Mouse (Mus musculus) hindbrain, embryonic 14.5 days (tissue): Measurements from ENCODE around the gene Ano8. TPM values are rescaled to one million over a fixed set of nuclear protein-coding genes. Genes with fewer than 3 reads are reported as not detected.

Experiments used
- ATAC-seq: fragments of 200-750 bp; cut with Nextera tagmentation; 2 replicates; pipeline ENCODE4 v1.8.0; 2017; ENCODE audit warnings: moderate number of reproducible peaks, mild to moderate bottlenecking, moderate TSS enrichment, moderate library complexity; ENCODE audit not compliant: low FRiP score
- DNase-seq: peaks from one replicate; pipeline ENCODE4 v3.0.0-alpha.2; 2015; ENCODE audit warnings: low spot score
- H3K27ac ChIP-seq: fragments of 300-500 bp; sonication (generic); 2 replicates; pipeline ENCODE4 v1.5.1; 2014; ENCODE audit warnings: mild to moderate bottlenecking, moderate library complexity
- H3K27me3 ChIP-seq: fragments of 300-500 bp; sonication (generic); 2 replicates; pipeline ENCODE4 v1.6.1; 2014; ENCODE audit warnings: mild to moderate bottlenecking, low read length, mixed read lengths; ENCODE audit not compliant: control insufficient read depth, insufficient read depth
- H3K36me3 ChIP-seq: fragments of 300-500 bp; sonication (generic); replicated peaks from 2 replicates; pipeline ENCODE4 v1.6.1; 2014; ENCODE audit not compliant: control insufficient read depth, insufficient read depth
- H3K4me1 ChIP-seq: fragments of 300-500 bp; sonication (generic); replicated peaks from 2 replicates; pipeline ENCODE4 v1.6.1; 2014; ENCODE audit warnings: antibody characterized with exemption, low read length, mixed read lengths; ENCODE audit not compliant: control insufficient read depth, insufficient read depth
- H3K4me2 ChIP-seq: fragments of 300-500 bp; sonication (generic); replicated peaks from 2 replicates; pipeline ENCODE4 v1.6.1; 2014; ENCODE audit warnings: mild to moderate bottlenecking, moderate library complexity
- H3K4me3 ChIP-seq: fragments of 300-500 bp; sonication (generic); replicated peaks from 2 replicates; pipeline ENCODE4 v1.5.1; 2014; ENCODE audit warnings: mild to moderate bottlenecking, low read length
- H3K9ac ChIP-seq: fragments of 300-500 bp; sonication (generic); 2 replicates; pipeline ENCODE4 v1.6.1; 2014
- H3K9me3 ChIP-seq: fragments of 300-500 bp; sonication (generic); 2 replicates; pipeline ENCODE4 v1.6.1; 2016; ENCODE audit warnings: low read length; ENCODE audit not compliant: control insufficient read depth
- WGBS: fragments of 180-500 bp; shearing (Covaris S2); extraction: QIAGEN DNeasy Blood & Tissue Kit; methylation state at CpG from one replicate; pipeline ENCODE4 v1.1.7; 2014; 5-methylcytosine and 5-hydroxymethylcytosine counted together
- polyA plus RNA-seq: library from polyadenylated mRNA; unstranded; fragments of >200 nt; fragmentation: Nextera tagmentation; extraction: Ambion mirVana; gene quantifications from 2 replicates; pipeline ENCODE4 v1.2.1, GENCODE M21; 2014

The Ano8 gene
- polyA plus RNA-seq, 1 experiment from 2014 or later: 8.5 TPM

DNA sequence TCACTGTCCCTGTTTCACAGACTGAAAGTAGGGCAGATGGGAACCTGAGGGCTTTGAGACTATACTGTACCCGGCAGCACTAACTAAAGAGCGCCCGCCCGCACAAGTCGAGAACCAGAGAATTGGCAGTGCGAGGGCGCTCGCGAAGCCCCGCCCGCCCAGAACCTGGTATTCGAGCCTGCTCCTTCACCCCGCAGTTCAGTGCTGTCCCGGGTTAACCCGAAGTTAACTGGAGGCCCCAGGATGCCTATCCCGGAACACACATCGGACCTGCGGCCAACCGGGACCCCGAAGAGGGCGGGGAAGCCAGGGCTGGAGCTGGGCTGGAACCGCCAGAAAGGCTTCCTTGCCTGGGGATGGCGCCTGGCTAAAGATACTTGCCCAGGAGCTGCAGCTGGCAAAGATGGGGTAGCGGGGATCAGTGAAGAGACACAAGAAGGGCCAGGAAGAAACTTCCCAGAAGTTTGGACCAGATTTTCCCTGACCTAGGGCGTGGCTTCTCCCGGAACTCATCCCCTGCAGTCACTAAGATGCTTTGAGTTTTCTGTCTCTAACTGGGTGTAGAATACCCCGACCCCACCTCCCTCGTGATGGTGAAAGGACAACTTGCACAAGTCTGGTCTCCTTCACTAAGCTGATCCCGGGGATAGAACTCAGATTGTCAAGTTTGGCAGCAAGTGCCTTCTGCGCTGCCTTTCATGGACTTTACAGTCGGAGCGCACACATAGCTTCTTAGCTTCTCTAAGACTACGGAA is 2.1 kb upstream of the Ano8 start, which contains the start of gene Gtpbp3:
Gene Gtpbp3, plus strand, starts transcription at position 413 of the 755 bp plus-strand sequence.
- no peaks in the 10 kb centered on the region for H3K27me3 ChIP-seq
- peak within 1 kb of the TSS; percentile 62 for H3K4me3 ChIP-seq
- peak; percentile 25; the same call in 1 of the 2 replicates for ATAC-seq
- H3K4me2 ChIP-seq: peak within 1 kb of the TSS; percentile 90
- peak within 1 kb of the TSS; percentile 66 for H3K27ac ChIP-seq
- WGBS: 0% methylated on average over 33 of the region's 33 CpGs
- H3K9me3 ChIP-seq: no peaks in the 10 kb centered on the region
- H3K4me1 ChIP-seq: peaks cover 26% of the 10 kb centered on the region
- peaks cover 32% of the 10 kb centered on the region for H3K36me3 ChIP-seq
- peak; percentile 66 for DNase-seq
- peak within 1 kb of the TSS; percentile 63 for H3K9ac ChIP-seq

DNA sequence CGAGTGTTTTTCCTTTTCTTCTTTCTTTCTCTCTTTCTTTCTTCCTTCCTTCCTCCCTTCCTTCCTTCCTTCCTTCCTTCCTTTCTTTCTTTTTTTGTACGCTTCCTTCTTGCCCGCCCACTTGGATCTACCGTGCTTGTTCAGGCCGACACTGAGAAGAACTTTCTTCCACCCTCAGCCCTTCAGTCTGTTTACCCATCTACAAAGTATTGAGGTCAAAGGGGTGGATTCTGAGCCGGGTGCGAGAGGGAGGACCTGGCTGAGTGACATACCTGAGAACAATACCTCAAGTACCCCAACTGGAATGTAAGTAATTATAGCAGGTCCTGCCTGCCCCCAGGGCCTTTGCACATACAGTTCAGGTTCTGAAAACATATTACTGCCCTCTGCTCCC is 370 bp upstream of the Ano8 start:
- no peak for ATAC-seq
- no peak overlapping the region for H3K27ac ChIP-seq
- WGBS: 25% methylated on average over 7 of the region's 7 CpGs

DNA sequence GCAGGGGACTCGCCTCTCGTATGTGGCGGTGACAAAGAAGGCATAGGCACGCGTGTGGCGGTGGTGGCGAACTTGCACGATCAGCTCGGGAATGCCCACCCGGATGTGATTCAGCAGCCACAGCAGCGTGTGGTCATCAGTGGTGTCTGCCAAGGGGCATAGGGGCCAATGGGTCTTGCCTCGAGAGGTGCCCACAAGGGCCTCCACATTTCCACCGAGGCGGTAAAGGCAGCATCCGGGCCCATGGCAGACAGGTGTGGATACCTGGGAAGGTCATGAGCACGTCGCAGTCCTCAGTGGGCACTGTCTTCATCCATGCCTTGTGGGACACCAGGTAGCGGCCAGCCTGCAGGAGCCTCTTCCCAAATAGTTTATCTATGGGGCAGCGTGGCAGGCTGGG is 1.0 kb downstream of the Ano8 start:
- ATAC-seq (no peak), DNase-seq (no peak)
- Histone ChIP-seq H3K4me2 (peak overlapping the region; percentile 84), H3K4me1 (peaks cover 26% of the 10 kb centered on the region), H3K9me3 (no peaks in the 10 kb centered on the region), H3K36me3 (peaks cover 32% of the 10 kb centered on the region), H3K27ac (no peak overlapping the region), H3K9ac (peak overlapping the region; percentile 99), H3K27me3 (no peaks in the 10 kb centered on the region), H3K4me3 (peak overlapping the region; percentile 90)
- 92% methylated on average over 19 of the region's 19 CpGs for WGBS

More for the DNA sequence above, 370 bp upstream of the Ano8 start:
- Histone ChIP-seq H3K4me1 (peaks cover 26% of the 10 kb centered on the region), H3K4me2 (peak overlapping the region; percentile 84), H3K4me3 (peak overlapping the region; percentile 90), H3K27me3 (no peaks in the 10 kb centered on the region), H3K9ac (peak overlapping the region; percentile 99), H3K36me3 (peaks cover 29% of the 10 kb centered on the region), H3K9me3 (no peaks in the 10 kb centered on the region)
- no peak for DNase-seq

DNA sequence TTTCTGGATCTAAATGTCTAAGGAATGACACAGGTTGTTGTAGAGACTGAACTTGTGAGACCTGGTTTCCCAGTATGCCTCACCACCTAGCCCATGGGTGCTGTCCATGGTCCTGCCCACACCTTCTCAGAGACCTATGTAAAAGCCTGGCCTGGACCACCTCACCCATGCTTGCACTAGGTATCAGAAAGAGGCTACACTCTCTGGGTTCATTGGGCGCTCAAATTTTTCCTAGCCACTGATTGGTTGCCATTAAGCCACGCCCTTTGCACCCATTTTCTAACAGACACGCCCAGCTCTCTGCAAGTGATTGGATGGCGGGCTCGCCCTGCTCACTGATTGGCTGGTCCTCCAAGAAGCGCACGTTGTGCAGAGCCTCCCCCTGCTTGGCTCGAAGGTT is 1.8 kb downstream of the Ano8 start:
- no peak overlapping the region for H3K4me3 ChIP-seq
- WGBS: 54% methylated on average over 8 of the region's 8 CpGs

DNA sequence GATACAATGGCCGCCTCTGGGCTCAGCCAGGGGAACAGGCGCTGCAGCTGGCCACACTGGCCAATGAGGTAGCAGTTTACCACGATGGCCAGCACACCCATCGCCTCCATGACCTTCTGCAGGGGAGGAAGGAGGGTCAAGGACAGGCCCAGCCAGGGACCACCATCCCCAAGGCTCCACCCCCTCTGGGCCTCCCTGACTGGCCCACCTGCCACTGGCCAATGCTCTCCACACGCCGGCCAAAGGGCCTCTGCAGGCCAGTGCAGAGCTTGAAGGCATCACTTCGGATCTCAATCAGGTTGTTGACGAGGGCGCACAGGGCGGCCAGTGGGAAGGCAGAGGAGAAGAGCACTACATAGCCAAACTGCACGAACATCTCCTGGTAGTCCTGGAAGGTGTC is 6.8 kb downstream of the Ano8 start:
- Histone ChIP-seq H3K27ac (no peak overlapping the region), H3K9me3 (no peaks in the 10 kb centered on the region), H3K4me2 (no peak overlapping the region), H3K27me3 (no peaks in the 10 kb centered on the region), H3K9ac (no peak overlapping the region), H3K4me1 (peaks cover 9% of the 10 kb centered on the region), H3K4me3 (no peak overlapping the region), H3K36me3 (peaks cover 63% of the 10 kb centered on the region)
- no peak for DNase-seq
- no peak for ATAC-seq
- 96% methylated on average over 11 of the region's 11 CpGs for WGBS

More for the DNA sequence above, 1.8 kb downstream of the Ano8 start:
- no peaks in the 10 kb centered on the region for H3K9me3 ChIP-seq
- H3K27me3 ChIP-seq: no peaks in the 10 kb centered on the region
- no peak overlapping the region for H3K27ac ChIP-seq
- no peak overlapping the region for H3K9ac ChIP-seq
- no peak for ATAC-seq
- peaks cover 40% of the 10 kb centered on the region for H3K36me3 ChIP-seq
- no peak overlapping the region for H3K4me2 ChIP-seq
- peaks cover 19% of the 10 kb centered on the region for H3K4me1 ChIP-seq
- no peak for DNase-seq

DNA sequence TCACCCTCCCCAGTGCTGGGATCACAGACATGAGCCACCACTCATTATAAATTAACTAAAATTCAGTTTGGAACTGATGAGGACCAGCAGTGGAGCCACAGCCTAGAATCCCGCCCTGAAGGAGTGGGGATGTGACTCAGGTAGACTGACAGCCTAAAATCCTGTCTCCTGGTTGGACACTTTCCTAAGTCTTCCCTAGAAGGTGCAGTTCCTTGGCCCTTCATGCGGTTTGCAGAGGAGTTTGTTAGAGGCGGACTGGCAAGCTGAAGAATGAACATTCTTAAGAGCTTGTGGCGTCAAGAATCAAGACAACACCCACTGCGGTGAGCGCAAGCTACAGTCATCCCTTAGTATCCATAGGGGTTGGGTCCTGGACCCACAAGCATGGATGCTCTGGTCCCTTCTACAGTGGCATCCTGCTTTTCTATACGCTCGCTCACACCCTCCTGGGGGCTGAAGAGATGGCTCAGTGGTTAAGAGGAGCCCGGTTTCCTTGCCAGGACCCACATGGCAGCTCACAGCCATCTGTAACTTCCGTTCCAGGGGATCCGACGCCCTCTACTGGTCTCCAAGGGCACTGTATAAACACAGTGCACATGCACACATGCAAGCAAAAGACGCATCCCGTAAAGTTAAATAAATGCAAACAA is 8.4 kb downstream of the Ano8 start:
- Histone ChIP-seq H3K4me2 (peak overlapping the region; percentile 73), H3K9me3 (no peaks in the 10 kb centered on the region), H3K27me3 (no peaks in the 10 kb centered on the region), H3K4me3 (peak overlapping the region; percentile 49), H3K27ac (peak overlapping the region; percentile 89), H3K4me1 (peaks cover 9% of the 10 kb centered on the region), H3K9ac (peak overlapping the region; percentile 70), H3K36me3 (peaks cover 73% of the 10 kb centered on the region)
- DNase-seq: no peak
- 43% methylated on average over 14 of the region's 14 CpGs for WGBS
- ATAC-seq: no peak

DNA sequence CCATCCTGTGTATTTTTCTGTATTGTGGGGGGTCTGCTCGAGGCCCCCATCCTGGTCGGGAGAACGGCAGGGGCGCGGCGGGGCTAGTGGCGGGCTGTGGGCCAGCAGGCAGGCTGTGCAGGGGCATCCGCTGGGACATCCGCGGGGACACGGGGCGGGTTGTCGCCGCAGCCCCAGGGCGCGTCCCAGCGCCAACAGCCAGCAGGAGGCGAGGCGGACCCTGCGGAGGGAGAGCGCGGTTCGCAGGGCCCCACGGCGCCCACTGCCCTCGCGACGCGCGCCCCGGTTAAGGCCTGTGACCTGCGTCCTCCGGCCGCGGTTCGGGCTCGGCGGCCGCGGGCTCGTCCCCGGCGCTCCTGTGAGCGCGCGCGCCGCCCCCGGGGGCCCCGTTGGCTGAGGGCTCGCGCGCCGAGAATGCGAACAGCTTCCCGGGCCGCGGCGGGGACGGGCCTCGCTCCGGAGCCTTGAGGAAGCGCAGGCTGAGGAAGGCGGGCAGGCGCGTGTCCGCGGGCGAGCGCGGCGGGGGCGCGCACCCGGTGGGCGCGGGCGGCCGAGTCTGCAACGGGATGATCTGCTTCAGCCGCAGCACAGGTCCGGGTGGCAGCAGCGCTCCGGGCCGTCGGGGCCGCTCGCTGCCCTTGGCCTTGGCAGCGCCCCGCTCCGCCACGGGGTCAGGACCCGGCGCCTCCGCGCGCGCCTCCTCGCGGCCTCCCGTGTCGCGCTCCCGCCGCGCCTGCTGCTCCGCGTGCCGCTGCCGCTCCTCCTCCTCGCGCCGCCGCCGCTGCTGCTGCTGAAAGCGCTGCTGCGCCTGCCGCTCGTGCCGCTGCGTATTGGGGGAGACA is 9.4 kb downstream of the Ano8 start:
- ATAC-seq (peak; percentile 68), DNase-seq (peak; percentile 78)
- WGBS: under 1% methylated on average over 94 of the region's 121 CpGs
- Histone ChIP-seq H3K4me3 (peak overlapping the region; percentile 49), H3K27ac (peak overlapping the region; percentile 89), H3K36me3 (peaks cover 73% of the 10 kb centered on the region), H3K9me3 (no peaks in the 10 kb centered on the region), H3K4me2 (peak overlapping the region; percentile 73), H3K9ac (peak overlapping the region; percentile 70), H3K27me3 (no peaks in the 10 kb centered on the region), H3K4me1 (peaks cover 9% of the 10 kb centered on the region)

DNA sequence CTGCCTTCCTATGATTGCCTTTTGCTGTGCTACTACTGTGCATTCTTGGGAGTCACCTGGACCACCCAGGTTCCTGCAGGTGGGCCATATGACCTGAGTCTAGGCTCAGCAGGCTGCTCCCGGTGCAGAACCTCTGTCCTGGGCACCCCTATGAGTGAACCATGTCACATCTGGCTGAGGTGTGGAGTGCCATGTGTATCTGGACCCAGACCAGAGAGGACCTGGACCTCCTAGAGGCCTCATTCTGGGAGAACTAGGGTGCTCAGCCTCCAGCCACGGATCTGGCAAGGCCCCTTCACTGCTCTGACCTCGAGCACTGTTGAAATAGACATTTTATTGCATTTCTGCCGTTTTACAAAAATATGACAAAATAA is 10.1 kb downstream of the Ano8 start:
- DNase-seq (peak; percentile 38), ATAC-seq (no peak)
- H3K4me1 ChIP-seq: peaks cover 12% of the 10 kb centered on the region
- peak overlapping the region; percentile 73 for H3K4me2 ChIP-seq
- 32% methylated on average over 4 of the region's 4 CpGs for WGBS
- peak overlapping the region; percentile 89 for H3K27ac ChIP-seq
- no peaks in the 10 kb centered on the region for H3K9me3 ChIP-seq
- H3K9ac ChIP-seq: peak overlapping the region; percentile 70
- peaks cover 73% of the 10 kb centered on the region for H3K36me3 ChIP-seq
- H3K4me3 ChIP-seq: peak overlapping the region; percentile 49
- no peaks in the 10 kb centered on the region for H3K27me3 ChIP-seq
